Mouse (Mus musculus): ENCODE results near the gene Acrv1. TPM values are rescaled to one million over a fixed set of nuclear protein-coding genes. Genes with fewer than 3 reads are reported as not detected.

Acrv1 gene
- polyA plus RNA-seq, 1 experiment from 2014 or later: not detected

- Histone ChIP-seq H3K36me3 (ENCODE audit: control insufficient read depth, insufficient read depth, low read length) (no peaks in the 10 kb centered on the region), H3K9ac (replicated peaks; ENCODE audit: low read depth, low read length) (peak within 1 kb of the TSS; percentile 29), H3K4me3 (ENCODE audit: low read depth, low read length) (peak within 1 kb of the TSS; percentile 39), H3K9me3 (ENCODE audit: control insufficient read depth, low read length) (no peaks in the 10 kb centered on the region), H3K4me1 (ENCODE audit: control insufficient read depth, insufficient read depth, low read length) (peaks cover 4% of the 10 kb centered on the region; the same call in 1 of the 2 replicates), H3K4me2 (ENCODE audit: low read depth, low read length) (peak within 1 kb of the TSS; percentile 97), H3K27ac (ENCODE audit: low read depth, low read length) (peak within 1 kb of the TSS; percentile 63), H3K27me3 (ENCODE audit: control insufficient read depth, insufficient read depth, low read length) (no peaks in the 10 kb centered on the region)
- 7% methylated on average over 12 of the region's 12 CpGs for WGBS
- ATAC-seq (ENCODE audit: low read depth): no peak; the same call in 1 of the 2 replicates
These were observed 34.2 kb downstream of the Acrv1 start, which contains the start of gene Chek1 for GRCm38 (mm10) chr9:36727034-36727755. TSS of gene Chek1 (minus strand) at chr9:36727065.

Other genes starting within 250 kb of the Acrv1 start
- not detected in 2 replicates for gene Gm9513, start 217.6 kb upstream of the Acrv1 start, polyA plus RNA-seq (2014; fragmentation: Nextera tagmentation; extraction: Ambion mirVana)
- gene Gm5615, start 151.3 kb upstream of the Acrv1 start, polyA plus RNA-seq (2014; fragmentation: Nextera tagmentation; extraction: Ambion mirVana): not detected in 2 replicates
- gene Gm17689, start 110.6 kb upstream of the Acrv1 start, polyA plus RNA-seq (2014; fragmentation: Nextera tagmentation; extraction: Ambion mirVana): not detected in 2 replicates
- gene A630095E13Rik, start 49.8 kb upstream of the Acrv1 start, polyA plus RNA-seq (2014; fragmentation: Nextera tagmentation; extraction: Ambion mirVana): not detected in 2 replicates
- 5.4 and 6.2 TPM in 2 replicates for gene Chek1, start 33.8 kb downstream of the Acrv1 start, polyA plus RNA-seq (2014; fragmentation: Nextera tagmentation; extraction: Ambion mirVana)
- 64.4 and 81.0 TPM in 2 replicates for gene Stt3a, start 74.5 kb downstream of the Acrv1 start, polyA plus RNA-seq (2014; fragmentation: Nextera tagmentation; extraction: Ambion mirVana)
- 50.2 and 72.6 TPM in 2 replicates for gene Ei24, start 104.2 kb downstream of the Acrv1 start, polyA plus RNA-seq (2014; fragmentation: Nextera tagmentation; extraction: Ambion mirVana)
- 664 and 692 TPM in 2 replicates for gene Fez1, start 128.6 kb downstream of the Acrv1 start, polyA plus RNA-seq (2014; fragmentation: Nextera tagmentation; extraction: Ambion mirVana)